Mouse (Mus musculus) mature B cell (primary cell): ENCODE results near the gene Dab2.

ENCODE experiments used
- in situ Hi-C: fragments of 300-500 bp; cut with MboI; formaldehyde crosslinking; loops from 2 replicates; pipeline ENCODE4 v1.14.3; 2019

Gene Dab2

GRCm38 (mm10) chr15:6469384-6469783, 169.8 kb downstream of the Dab2 start:
- in situ Hi-C loops, result no loop called here

- in situ Hi-C loops, result no loop called here
Observed at GRCm38 (mm10) chr15:6483561-6483960, 184.0 kb downstream of the Dab2 start.
